Mouse (Mus musculus): ENCODE measurements around the gene Pla2g3.
A peak's percentile ranks its signal among the peaks of the same experiment; 100 is the strongest.

Gene Pla2g3

DNA sequence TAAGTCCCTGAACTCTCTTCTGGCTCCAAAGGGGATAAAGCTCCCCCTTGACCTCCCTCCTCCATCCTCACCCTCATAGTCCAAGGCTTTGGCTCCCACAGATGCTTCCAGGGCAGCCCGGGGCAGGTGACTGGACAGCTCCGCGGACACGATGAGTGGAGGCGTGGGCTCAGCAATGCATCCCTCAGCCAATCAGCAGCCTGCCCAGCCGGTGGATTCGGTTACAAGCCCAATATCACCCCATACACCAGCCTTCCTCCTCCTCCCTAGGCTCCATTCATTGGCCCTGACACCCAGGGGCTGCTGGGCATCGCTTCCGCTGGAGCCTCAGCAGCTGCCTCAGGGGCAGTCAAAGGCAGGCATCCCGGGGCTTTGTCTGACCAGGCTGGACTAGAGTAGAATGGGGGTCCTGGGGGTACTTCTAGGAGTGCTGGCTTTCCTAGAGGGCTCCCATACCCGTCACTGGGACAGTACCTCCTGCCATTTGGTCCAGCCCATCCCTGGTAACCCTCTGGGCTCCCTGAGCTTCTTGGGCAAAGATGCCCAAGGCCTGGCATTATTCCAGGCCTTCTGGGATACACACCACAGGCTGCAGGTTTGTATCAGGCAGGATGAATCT, at the start of gene Pla2g3:
Gene Pla2g3 (plus strand): TSS at position 333 of the 619 bp plus-strand sequence.
- DNase-seq, result peak in 1 of 2 experiments; percentile 41

DNA sequence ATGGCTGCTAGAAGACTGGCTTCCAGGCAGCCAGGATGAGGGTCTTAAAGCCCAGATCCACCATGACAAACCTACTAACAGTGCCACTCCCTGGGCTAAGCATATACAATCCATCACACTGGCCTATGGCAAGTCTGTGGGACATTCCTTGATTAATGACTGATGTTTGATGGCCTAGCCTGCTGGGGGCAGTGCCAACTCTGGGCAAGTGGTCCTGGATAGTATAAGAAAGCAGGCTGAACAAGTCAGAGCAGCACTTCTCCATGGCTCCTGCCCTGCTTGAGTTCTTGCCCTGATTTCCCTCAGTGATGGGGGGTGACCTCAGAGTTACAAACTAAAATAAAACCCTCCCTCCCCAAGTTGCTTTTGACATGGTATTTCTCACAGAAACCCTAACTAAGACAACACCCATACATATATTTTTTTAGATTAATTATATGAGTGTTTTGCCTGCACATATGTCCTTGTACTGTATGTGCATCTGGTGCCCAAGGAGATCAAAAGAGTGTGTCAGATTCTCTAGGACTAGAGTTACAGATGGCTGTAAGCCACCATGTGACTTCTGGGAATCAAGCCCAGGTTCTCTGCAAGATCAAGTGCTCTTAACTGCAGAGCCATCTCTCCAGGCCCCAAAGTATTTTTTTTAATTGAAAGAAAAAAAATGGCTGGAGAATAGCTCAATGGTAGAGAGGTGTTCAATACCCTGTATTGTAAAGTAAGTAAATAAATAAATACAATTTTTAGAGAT, 46.2 kb upstream of the Pla2g3 start:
- peak; percentile 83 to 84 for DNase-seq

DNA sequence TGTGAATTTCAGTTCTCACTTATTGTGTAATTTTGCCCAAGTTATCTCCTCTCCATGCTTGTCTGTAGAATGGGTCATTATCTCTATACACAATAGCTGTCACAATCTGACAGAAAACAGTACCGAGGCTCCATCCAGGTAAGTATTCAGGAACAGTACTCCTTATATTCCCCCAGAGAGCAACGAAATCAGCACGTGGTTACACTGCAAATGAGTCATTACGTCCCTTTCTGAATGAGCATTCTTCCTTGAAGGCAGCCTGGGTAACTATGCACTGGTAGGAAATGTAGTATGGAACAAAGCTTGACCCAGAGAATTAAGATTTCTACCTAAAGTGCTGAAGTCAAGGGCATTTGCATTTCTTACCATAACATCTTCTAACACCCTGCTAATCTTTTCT, 45.4 kb upstream of the Pla2g3 start:
- no peak for DNase-seq

DNA sequence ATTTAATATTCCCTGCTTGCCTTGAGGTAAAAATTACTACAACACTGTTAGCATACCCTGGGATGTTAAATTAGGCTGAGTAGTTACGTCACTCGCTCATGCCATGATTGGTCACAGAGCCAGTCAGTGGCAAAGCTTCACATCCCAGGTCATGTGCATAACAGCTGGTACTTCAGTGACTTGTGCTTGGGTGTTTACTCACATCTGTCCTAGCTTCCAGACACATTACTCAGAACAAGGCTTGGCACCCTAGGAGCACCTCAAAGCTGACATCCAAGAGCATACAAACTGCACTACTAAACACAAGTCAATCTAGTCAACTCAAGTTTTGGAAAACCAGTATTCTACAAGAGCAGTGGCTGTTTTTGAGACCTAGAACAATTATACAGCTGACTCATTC, 45.0 kb upstream of the Pla2g3 start:
- DNase-seq, result no peak

DNA sequence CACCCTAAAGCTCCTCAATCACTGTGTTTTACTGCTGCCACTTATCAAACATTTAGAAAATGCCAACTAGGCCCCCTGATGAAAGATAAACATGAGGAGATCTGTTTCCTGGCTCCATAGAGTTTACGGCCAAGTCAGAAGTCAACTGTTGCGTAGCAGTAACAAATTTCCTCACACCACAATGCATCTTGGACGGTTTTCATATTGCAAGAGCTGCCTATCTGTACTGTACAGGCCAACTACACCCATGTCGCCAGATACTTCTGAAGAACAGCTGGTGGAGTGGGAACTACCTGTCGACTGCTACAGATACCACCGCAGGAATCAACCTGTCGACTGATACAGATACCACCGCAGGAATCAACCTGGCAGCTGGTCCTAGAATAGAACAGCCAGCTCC, 43.2 kb upstream of the Pla2g3 start:
- no peak for DNase-seq

DNA sequence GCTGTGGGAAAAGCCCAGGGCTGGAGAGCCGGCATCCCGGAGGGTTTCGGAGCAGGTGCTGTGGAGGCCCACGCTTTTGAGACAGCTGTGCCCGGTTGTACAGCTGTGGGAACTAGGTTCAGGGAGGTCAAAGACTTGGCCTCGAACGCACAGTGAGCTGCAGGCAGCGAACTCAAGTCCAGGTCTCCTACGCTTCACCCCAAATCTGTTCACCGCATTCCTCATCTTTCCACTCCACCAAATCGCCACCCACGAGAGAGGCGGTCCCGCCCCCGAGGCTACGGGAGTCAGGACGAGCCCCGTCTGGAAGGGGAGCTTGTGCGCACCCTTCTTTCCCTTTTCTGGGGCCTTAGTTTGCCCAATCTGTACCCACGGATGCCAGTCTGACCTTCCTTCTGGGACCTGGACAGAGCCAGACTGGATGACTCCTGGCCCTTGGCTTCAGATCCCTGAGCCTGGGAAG, 36.4 kb upstream of the Pla2g3 start:
- DNase-seq, result no peak

DNA sequence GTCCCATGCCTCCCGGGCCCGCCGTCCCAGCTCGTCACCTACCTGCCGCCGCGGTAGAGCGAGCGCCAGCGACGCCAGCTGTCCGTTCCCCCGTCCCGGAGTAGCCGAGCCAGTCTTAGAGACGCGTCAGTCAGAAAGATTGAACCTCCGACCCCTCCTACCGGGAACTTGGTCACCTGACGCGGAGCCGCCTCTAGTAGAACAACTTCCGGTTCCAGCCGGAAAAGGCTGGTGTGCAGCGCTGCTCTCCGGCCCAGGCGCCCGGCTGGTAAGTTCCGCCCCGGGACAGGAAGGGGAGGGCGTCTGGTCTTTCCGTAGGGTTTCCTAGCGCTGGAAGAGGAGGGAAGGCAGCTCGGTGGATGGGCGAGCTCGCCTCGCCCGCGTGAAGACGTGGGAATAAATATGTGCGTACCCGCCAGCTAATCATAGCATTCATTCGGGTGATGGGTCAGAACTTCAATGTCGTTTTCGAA, 35.9 kb upstream of the Pla2g3 start, which contains the start of gene Rnf185:
Gene Rnf185 (minus strand): TSS at position 197 of the 473 bp plus-strand sequence.
- peak; percentile 94 to 96 for DNase-seq

DNA sequence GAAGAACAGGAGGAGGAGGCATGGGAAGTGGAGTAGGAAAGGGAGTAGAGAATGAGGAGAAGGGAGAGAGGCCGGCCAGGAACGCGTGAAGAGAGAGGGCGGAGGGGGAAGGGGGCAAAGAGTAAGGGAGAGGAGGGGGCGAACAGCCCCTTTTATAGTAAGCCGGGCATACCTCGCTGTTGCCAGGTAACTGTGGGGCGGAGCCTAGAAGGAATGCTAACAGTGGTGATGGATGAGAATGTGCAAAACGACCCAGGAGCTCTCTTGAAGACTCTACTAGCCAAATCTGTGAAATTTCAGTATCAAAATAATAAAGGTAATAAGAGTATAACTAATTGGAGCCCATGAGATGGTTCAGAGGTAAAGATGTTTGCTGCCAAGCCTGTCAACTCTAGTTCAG, 35.3 kb upstream of the Pla2g3 start:
- DNase-seq, result peak; percentile 60 to 62

DNA sequence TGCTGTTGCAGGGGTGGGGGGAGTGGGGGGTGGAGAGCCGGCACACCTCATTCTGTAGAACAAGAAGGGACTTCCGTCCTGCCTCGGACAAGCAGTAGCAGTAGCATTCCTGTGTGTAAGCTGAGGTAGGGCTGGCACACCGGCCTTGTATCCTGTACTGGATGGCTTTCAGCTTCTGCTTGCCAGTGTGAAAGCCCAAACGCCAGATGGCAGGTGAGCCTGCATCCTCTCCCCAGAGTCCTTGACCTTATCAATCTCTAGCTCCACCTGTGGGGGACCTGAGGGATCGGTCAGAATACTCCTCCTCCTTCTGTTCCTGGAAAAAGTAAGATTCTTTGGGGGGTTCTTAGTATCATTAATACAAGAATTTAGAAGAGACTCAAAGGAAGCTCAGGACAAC, 34.6 kb upstream of the Pla2g3 start:
- peak; percentile 78 to 80 for DNase-seq

DNA sequence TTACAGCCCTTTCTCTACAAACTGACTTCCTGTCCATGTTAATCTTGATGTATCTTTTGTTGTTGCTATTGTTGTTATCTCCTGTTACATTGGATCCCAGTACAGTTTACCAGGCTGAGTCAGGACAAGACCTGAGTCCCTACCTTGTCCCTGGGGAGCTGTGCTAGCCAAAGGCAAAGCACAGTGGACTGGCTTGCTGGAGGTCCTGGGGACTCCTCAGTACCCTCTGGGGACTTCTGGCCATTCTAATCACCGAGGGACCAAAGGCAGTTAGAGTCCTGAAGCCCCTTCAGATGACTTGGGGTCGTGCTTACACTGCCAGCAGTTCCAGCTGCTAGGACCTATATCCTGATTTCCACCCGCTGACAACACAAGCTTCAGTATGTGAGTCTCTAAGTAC, 33.6 kb upstream of the Pla2g3 start:
- no peak for DNase-seq

DNA sequence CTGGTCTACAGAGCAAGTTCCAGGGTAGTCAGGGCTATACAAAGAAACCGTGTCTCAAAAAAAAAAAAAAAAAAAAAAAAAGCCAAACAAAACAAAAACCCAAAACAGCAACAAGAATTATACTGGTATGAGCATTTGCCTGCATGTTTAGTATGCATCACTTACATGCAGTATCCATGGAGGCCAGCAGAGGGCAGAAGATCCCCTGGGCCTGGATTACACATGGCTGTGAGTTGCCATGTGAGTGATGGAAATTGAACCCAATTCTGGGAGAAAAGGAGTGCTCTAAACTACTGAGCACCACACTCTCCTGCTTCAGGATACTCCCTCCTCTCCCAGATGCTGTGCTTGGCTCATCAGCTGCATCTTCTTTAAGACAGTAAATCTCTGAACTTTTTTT, 31.7 kb upstream of the Pla2g3 start:
- DNase-seq, result peak; percentile 86 to 90

DNA sequence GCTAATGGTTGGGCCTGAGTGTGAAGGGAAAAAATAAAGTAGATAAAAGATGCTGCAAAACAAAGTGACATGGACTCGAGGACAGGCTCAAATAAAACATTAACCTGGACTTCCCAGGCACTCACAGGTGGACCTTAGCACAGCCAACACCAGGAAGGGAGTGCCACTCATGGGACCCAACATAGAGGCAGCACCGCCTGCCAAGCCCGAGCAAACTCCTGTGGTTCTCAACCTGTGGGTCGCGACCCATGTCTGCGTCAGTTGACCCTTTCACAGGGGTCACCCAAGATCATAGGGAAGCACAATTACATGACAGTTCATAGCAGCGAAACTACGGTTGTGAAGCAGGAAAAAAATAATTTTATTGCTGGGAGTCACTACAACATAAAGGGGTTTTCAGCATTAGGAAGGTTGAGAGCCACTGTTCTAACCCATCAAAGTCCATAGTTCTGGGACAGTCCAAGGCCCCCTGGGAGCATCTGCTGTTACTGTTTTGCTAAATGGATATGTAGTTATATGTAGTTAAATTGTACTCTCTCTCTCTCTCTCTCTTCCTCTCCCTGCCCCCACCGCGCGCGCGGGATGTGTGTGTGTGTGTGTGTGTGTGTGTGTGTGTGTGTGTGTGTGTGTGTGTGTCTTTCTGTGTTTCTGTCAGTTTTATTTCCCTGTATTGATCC, 29.5 kb upstream of the Pla2g3 start:
- no peak for DNase-seq

DNA sequence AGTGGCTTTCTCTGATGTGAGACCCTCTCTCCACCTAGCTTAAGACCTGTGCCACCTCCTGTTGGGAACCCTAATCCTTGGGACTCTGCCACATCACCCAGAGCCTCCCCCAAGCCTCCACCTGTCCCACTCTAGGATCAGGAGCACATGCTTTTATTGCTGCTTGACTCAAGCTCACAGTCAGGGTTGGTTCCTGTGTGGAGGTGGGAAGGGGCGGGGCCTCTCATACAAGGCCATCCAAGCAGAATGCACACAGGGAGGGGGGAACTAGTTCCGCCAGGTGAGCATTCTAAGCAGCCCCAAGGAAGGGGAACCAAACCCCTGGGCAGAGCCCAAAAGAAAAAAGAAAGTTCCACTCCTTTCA, 29.0 kb upstream of the Pla2g3 start:
- DNase-seq, result no peak

DNA sequence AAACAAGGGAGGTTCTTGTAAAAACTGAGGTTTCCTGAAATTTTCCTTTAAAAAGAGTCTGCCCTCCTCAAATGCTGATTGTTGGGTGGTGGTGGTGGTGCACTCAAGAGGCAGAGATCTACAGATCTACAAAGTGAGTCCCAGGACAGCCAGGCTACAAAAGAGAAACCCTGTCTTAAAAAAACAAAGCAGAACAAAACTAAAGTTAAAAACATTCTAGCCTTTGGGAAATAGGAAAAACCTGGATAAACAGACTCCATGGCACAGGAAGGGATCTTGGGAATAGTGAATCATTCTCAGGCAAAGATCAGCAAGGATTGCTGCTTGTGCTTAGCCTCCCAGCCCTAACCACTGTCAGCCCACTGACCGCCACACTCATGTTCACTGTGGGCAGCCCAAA, 25.2 kb upstream of the Pla2g3 start:
- DNase-seq, result no peak

DNA sequence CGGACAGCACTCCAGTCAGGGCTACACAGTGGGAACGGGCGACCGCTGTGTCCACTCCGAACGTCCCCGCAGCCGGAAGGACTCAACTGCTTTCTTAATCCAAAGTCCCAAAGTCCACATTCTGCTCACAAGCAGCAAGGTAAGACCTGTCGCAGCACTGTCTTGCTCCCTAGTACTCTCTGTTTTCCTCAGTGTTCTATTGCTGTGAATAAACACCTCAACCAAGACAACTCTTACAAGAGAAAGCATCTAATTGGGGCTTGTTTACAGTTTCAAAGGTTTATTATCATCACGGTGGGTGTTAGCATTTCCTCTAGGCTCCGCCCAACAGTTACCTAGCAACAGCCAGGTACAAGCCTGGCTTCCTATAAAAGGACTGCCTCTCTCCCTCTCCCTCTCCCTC, 16.6 kb upstream of the Pla2g3 start:
- no peak for DNase-seq

DNA sequence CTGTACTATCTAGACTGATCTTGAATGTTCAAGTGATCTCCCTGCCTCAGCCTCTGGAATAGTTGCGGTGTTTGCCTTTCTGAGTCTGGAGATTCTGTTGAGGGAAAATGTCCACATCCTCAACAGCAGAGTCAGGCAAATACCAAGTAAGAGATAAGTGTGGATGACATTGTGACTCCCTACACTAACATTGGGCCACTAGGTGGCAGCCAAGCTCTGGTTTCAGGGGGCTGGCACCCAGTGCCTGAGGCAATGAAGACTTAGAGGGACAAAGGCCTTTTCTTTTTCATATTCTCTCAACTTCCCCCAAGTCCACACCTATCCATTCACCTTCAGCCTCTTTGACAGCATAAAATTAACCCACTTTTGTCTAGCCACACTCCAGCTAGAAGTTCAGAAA, 15.6 kb upstream of the Pla2g3 start:
- peak; percentile 96 to 98 for DNase-seq

DNA sequence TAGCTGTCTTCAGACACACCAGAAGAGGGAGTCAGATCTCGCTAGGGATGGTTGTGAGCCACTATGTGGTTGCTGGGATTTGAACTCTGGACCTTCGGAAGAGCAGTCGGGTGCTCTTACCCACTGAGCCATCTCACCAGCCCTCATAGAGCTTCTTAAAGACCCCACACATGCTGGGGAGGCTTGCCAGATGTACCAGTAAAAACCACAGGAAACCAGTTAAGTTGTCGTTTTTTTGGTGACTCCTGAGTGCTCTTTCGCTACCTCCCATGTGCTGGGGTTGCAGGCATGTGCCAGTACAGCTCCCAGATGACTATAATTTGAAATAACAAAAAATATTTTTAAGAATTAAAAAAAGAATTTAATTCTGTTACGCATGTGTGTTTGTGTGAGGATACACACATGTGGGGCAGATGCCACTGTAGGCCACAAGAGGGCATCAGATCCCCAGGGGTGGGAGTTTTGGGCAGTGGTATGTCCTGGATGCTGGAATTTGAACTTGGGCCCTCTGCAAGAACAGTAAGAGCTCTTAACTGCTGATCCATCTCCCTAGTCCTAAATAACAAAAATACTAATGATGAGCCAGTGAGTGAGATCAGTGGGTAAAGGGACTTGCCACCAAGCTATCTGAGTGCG, 13.5 kb upstream of the Pla2g3 start:
- peak; percentile 58 to 61 for DNase-seq

DNA sequence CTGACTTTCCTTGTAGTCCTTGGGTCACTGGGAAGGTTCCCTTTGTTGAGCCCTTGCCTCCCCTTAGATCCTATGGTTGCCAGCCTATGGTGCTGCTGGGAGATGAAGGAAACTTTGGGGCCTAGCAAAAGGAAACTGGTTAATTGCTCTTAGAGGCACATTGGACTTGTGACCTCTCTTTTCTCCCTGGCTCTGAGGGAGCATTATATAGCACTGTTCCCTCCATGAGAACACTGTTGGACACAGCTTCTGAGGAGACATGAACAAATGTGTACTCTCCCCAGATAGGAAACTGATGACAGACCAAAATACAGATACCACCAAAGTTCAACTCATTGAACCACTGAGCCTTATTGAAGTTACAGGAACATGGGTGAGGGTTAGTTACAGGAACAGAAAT, 12.6 kb upstream of the Pla2g3 start:
- no peak for DNase-seq

DNA sequence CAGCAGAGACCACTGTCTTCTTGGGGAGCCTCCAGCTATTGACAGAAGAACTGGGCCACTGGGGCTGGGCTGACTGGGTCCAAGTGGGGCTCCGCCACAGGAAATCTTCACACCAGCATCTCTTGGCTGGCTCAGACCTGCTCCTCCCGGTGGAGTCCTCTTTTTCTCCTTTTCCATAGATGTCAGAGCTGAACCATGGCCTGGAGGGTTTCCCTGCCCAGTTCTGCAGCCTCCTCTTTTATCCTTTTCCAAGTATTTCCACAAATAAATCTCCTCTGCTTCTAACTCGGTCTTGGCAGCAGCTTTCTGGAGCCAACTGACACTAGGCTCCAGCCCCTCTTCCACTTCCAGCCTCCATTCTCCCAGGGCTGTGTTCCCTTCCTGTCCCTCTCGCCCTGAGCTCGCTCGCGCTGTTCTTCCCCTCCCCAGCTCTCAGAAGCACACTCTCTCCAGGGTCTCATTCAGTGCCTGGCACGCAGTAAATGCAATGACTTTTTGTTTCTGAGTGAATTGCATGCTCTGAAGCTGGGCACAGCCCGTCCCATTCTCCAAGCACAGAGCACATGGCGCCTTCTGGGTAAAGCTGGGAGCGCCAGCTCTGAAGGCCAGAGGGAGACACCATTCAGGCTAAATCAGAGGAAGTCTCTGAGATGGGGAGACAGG, 4.0 kb upstream of the Pla2g3 start:
- peak in 1 of 2 experiments; percentile 43 for DNase-seq

DNA sequence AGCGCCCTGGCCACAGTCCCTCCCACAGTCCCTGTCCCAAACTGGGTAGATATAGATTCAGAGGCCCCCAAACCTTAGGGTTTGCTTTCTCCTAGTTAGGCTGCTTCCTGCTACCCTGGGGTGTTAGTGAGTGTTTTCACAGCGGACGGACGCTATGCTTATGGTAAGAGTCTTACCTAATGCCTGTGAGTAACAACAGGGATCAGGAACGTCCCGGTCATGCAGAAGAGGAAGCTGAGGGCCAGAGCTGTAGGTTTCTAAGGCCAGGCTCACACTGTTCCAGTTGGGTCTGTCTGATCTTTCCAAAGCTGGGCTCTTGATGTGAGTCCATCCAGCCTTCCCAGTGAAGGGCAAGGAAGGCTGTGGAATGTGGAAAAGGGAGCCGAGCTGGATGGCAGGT, 1.7 kb upstream of the Pla2g3 start:
- DNase-seq, result no peak

DNA sequence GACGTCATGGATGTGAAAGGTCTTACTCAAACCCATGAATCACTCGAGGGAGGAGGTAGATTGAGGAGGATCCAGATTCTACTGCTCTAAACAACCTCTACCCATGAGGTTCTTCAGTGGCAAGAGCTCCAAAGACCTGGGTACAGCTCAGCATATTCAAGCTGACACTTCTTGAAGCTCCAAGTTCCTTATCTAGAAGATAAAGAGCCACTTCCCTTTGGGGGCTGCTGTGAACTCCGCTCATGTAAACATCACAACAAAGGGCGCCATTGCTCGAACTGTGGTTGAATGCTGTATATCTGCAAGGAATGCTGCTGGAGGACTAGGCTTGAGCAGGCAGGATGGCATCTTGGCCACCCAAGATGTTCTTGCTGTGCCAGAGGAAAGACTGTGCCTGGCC, 952 bp downstream of the Pla2g3 start:
- no peak for DNase-seq

DNA sequence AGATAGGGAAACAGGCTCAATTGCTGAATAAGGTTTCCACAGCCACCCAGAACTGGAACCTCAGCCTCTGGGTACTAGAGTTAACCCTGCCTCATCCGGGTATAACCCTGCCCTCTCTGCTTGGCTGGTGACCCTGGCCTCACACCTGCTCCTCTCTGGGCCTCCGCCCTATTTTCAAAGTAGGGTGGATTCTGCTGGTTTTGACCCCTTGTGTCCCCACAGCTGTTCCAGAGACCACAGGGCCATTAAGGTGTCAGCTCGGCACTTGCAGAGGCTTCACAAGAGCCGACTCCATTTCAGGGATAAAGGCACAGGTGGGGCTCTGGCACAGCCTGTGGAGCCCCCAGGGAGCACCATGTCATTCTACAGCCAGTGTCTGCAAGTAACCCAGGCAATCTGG, 4.7 kb downstream of the Pla2g3 start:
- no peak for DNase-seq

DNA sequence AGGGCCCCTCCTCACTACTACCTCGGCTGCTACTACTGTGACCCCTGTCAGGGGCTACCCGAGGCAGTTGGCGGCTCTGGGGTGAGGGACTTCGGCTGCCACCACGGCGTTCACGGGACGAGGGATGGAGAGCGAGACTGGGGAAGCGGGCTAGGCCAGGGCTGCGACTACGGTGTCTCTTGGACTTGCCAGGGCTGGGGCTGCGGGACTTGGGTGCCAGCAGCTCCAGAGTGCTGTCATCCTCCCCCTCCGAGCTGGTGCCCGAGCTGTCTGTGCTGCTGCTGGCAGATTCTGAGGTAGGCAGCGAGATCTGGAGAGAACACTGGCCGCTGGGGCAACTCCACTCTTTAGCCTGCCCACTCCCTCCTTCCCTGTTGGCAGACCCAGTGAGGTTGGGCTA, 6.8 kb downstream of the Pla2g3 start:
- DNase-seq, result peak in 1 of 2 experiments; percentile 55

Measured in cerebellum, postnatal 10 days (tissue).